Mouse (Mus musculus): Measurements from ENCODE around the gene Lpar2. TPM values are rescaled to one million over a fixed set of nuclear protein-coding genes. Genes with fewer than 3 reads are reported as not detected.

Gene Lpar2
- total and polyA plus RNA-seq, 3 experiments, result 0.77 to 2.8 TPM; not detected in 1

DNA sequence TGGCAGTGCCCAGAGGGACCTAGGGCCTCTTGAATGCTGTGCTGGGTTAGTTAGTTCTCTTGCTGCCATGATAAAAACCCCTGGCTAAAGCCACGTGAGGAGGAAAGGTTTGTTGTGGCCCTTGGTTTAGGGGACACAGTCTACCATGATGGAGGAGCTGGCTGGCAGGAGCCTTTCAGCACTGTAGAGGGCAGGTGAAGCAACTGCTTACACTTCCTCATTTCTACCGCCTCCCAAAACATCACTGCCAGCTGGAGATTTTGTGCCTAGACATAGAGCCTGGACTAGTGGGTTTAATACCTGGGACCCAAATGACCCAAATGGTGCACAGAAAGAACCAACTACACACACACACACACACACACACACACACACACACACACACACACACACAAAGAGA is 39.0 kb downstream of the Lpar2 start:
- Histone ChIP-seq H3K79me2 (ENCODE audit: control insufficient read depth, insufficient read depth, low read length, poor library complexity) (no peaks in the 10 kb centered on the region), H3K4me1 (ENCODE audit: control insufficient read depth in 1 of 2, insufficient read depth in 2 of 2, low read length in 2 of 2) (0 out of 4 replicates have a peak, but pooled peaks cover 0 to 5% of the 10 kb centered on the region in 2 experiments), H3K27me3 (ENCODE audit: control insufficient read depth in 1 of 2, insufficient read depth in 2 of 2, low read length in 2 of 2) (no peaks in the 10 kb centered on the region), H3K27ac (ENCODE audit: control insufficient read depth, low read depth, low read length) (no peak overlapping the region), H3K36me3 (ENCODE audit: control insufficient read depth in 1 of 2, insufficient read depth in 2 of 2, low read length in 2 of 2) (no peaks in the 10 kb centered on the region), H3K4me3 (ENCODE audit: control insufficient read depth in 1 of 2, insufficient read depth in 1 of 2, low read depth in 2 of 2, low read length in 2 of 2) (no peak overlapping the region), H3K9me3 (replicated peaks; ENCODE audit: insufficient read depth, low read length) (no peaks in the 10 kb centered on the region), H3K9ac (ENCODE audit: control insufficient read depth, low read depth, low read length, poor library complexity, severe bottlenecking) (no peak overlapping the region)
- TF ChIP-seq ETS1 (IDR thresholded peaks at IDR 0.05; ENCODE audit: low read depth, low read length), result no peak
- TF ChIP-seq KAT2A (conservative IDR thresholded peaks at IDR 0.05; ENCODE audit: low read depth, low read length), result no peak
- no peak for TF ChIP-seq ZKSCAN1 (IDR thresholded peaks at IDR 0.05; ENCODE audit: low read depth, low read length)
- TF ChIP-seq SMC3 (IDR thresholded peaks at IDR 0.05; ENCODE audit: low read depth, low read length), result no peak
- TF ChIP-seq NRF1 (IDR thresholded peaks at IDR 0.05; ENCODE audit: insufficient read depth, low read depth, low read length, poor library complexity, severe bottlenecking), result no peak
- DNase-seq (ENCODE audit: low read depth, low spot score), result peak; percentile 33

DNA sequence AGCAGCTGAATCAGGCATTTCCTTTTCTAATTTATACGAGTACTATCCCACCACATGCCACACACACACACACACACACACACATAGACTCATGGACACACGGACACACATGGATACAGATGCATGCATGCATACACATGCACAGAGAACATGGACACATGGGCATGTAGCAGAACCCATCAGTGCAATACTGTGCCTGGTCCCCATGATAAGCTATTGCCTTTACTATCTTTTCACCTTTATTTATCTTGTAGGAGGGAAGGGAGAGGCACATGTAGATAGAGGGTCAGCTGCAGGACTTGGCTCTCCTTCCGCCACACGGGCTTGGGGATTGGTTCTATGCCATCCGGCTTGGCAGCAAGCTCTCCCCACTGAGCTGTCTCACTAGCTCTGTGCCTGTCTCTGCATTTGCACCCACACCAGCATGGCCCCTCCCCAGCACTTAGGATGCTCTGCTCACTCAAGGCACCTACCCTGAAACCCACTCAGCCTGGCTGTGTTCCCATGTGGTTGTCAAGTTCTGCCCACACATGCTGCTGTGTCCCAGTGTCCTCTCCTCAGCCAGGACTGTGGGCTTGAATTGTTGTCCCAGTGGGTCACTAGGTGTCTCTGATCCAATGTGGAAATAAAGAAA is 41.3 kb downstream of the Lpar2 start:
- TF ChIP-seq TCF12 (IDR thresholded peaks at IDR 0.05; ENCODE audit: low read depth, low read length) (peak; percentile 39; the same call in 1 of the 2 replicates), TBP (IDR thresholded peaks at IDR 0.05; ENCODE audit: low read depth, low read length) (no peak)
- Histone ChIP-seq H3K4me1 (ENCODE audit: control insufficient read depth in 1 of 2, insufficient read depth in 2 of 2, low read length in 2 of 2) (peaks cover 0 to 10% of the 10 kb centered on the region in 2 experiments; a peak in 2 of 4 replicates), H3K36me3 (ENCODE audit: control insufficient read depth in 1 of 2, insufficient read depth in 2 of 2, low read length in 2 of 2) (no peaks in the 10 kb centered on the region), H3K4me3 (ENCODE audit: control insufficient read depth in 1 of 2, insufficient read depth in 1 of 2, low read depth in 2 of 2, low read length in 2 of 2) (no peak overlapping the region), H3K27me3 (ENCODE audit: control insufficient read depth in 1 of 2, insufficient read depth in 2 of 2, low read length in 2 of 2) (no peaks in the 10 kb centered on the region), H3K9me3 (replicated peaks; ENCODE audit: insufficient read depth, low read length) (no peaks in the 10 kb centered on the region), H3K27ac (ENCODE audit: control insufficient read depth, low read depth, low read length) (no peak overlapping the region), H3K79me2 (ENCODE audit: control insufficient read depth, insufficient read depth, low read length, poor library complexity) (no peaks in the 10 kb centered on the region), H3K9ac (ENCODE audit: control insufficient read depth, low read depth, low read length, poor library complexity, severe bottlenecking) (no peak overlapping the region)
- DNase-seq (ENCODE audit: low read depth, low spot score), result no peak

- DNase-seq (ENCODE audit: low read depth, low spot score), result no peak
- H3K4me3 ChIP-seq (ENCODE audit: control insufficient read depth in 1 of 2, insufficient read depth in 1 of 2, low read depth in 2 of 2, low read length in 2 of 2), result no peak overlapping the region
- no peak overlapping the region for H3K27ac ChIP-seq (ENCODE audit: control insufficient read depth, low read depth, low read length)
- H3K9me3 ChIP-seq (replicated peaks; ENCODE audit: insufficient read depth, low read length), result no peaks in the 10 kb centered on the region
- no peak overlapping the region for H3K9ac ChIP-seq (ENCODE audit: control insufficient read depth, low read depth, low read length, poor library complexity, severe bottlenecking)
- no peaks in the 10 kb centered on the region for H3K27me3 ChIP-seq (ENCODE audit: control insufficient read depth in 1 of 2, insufficient read depth in 2 of 2, low read length in 2 of 2)
- H3K4me1 ChIP-seq (ENCODE audit: control insufficient read depth in 1 of 2, insufficient read depth in 2 of 2, low read length in 2 of 2), result peaks cover 0 to 10% of the 10 kb centered on the region in 2 experiments; a peak in 2 of 4 replicates
- no peak for TF ChIP-seq MAZ (IDR thresholded peaks at IDR 0.05; ENCODE audit: low read depth, low read length)
- no peak for TF ChIP-seq USF2 (IDR thresholded peaks at IDR 0.05; ENCODE audit: borderline replicate concordance in 1 of 2, insufficient read depth in 1 of 2, low read depth in 1 of 2, low read length in 2 of 2)
- TF ChIP-seq CTCF (IDR thresholded peaks at IDR 0.05 in 2 of 3, conservative IDR thresholded peaks at IDR 0.05 in 1 of 3; ENCODE audit: control insufficient read depth in 1 of 3, insufficient read depth in 1 of 3, low read depth in 2 of 3, low read length in 3 of 3, poor library complexity in 1 of 3, severe bottlenecking in 1 of 3), result no peak
- no peak for TF ChIP-seq TCF12 (IDR thresholded peaks at IDR 0.05; ENCODE audit: low read depth, low read length)
- TF ChIP-seq BHLHE40 (IDR thresholded peaks at IDR 0.05; ENCODE audit: borderline replicate concordance, low read depth, low read length), result no peak
- no peak for TF ChIP-seq GABPA (IDR thresholded peaks at IDR 0.05; ENCODE audit: low read depth, low read length)
- no peak for TF ChIP-seq MAX (IDR thresholded peaks at IDR 0.05; ENCODE audit: low read length)
- no peak for TF ChIP-seq POLR2AphosphoS5 (IDR thresholded peaks at IDR 0.05; ENCODE audit: borderline replicate concordance, low read depth, low read length)
- TF ChIP-seq ZKSCAN1 (IDR thresholded peaks at IDR 0.05; ENCODE audit: low read depth, low read length), result no peak
- no peak for TF ChIP-seq SIN3A (IDR thresholded peaks at IDR 0.05; ENCODE audit: low read length)
- no peak for TF ChIP-seq HCFC1 (IDR thresholded peaks at IDR 0.05; ENCODE audit: low read depth, low read length)
- no peaks in the 10 kb centered on the region for H3K79me2 ChIP-seq (ENCODE audit: control insufficient read depth, insufficient read depth, low read length, poor library complexity)
- H3K36me3 ChIP-seq (ENCODE audit: control insufficient read depth in 1 of 2, insufficient read depth in 2 of 2, low read length in 2 of 2), result no peaks in the 10 kb centered on the region
Measured at GRCm38 (mm10) chr8:69864180-69864579, 42.0 kb downstream of the Lpar2 start.

Measured in MEL (cell line).